16 mouse cellular contexts compared by ENCODE assay signal in genomic region chr1:164287406-164287805, GRCm38 (mm10). TPM values are rescaled to one million over a fixed set of nuclear protein-coding genes. Genes with fewer than 3 reads are reported as not detected.
DNase-seq lines count a peak whose midpoint lies in the region; ATAC-seq lines count a peak whose summit lies in the region.
"Had no signal": no experiment of that assay in that cellular context is flagged by ENCODE, and none has a peak within 500 bp of the region (broad histone marks: within the 10 kb centered on the region; RNA-seq: fewer than 3 reads in every experiment).

No protein-coding gene starts in this region.

- no peak overlapping the region for H3K4me2 ChIP-seq in embryonic facial prominence, embryonic 14.5 days (ENCODE audit: low read depth, low read length)
- no peak overlapping the region for H3K4me2 ChIP-seq in kidney, embryonic 16.5 days (replicated peaks; ENCODE audit: low read depth, low read length)
- H3K4me2 ChIP-seq: lung, embryonic 15.5 days; midbrain, embryonic 11.5 days had no signal

- H3K4me3 ChIP-seq in embryonic facial prominence, embryonic 14.5 days (ENCODE audit: low read depth, low read length): no peak overlapping the region
- H3K4me3 ChIP-seq in embryonic facial prominence, embryonic 10.5 days: no peak overlapping the region
- H3K4me3 ChIP-seq in kidney, embryonic 16.5 days (ENCODE audit: low read length): no peak overlapping the region
- H3K4me3 ChIP-seq: left cerebral cortex, adult 2 months; lung, embryonic 15.5 days had no signal

- H3K9ac ChIP-seq in embryonic facial prominence, embryonic 14.5 days (ENCODE audit: low read depth, low read length): no peak overlapping the region
- H3K9ac ChIP-seq in kidney, embryonic 16.5 days (replicated peaks; ENCODE audit: low read length): peak overlapping the region; percentile 11; the same call in 1 of the 2 replicates
- H3K9ac ChIP-seq: lung, embryonic 15.5 days had no signal

- 52% methylated on average over 15 of the region's 15 CpGs for WGBS in embryonic facial prominence, embryonic 14.5 days
- 58% methylated on average over 15 of the region's 15 CpGs for WGBS in embryonic facial prominence, embryonic 10.5 days
- WGBS in kidney, embryonic 16.5 days: 28% methylated on average over 15 of the region's 15 CpGs

- H3K9me3 ChIP-seq in embryonic facial prominence, embryonic 14.5 days (ENCODE audit: control insufficient read depth, low read length): no peaks in the 10 kb centered on the region
- no peaks in the 10 kb centered on the region for H3K9me3 ChIP-seq in embryonic facial prominence, embryonic 10.5 days
- H3K9me3 ChIP-seq in kidney, embryonic 16.5 days (ENCODE audit: low read length): no peaks in the 10 kb centered on the region
- H3K9me3 ChIP-seq: lung, embryonic 15.5 days had no signal

- no peak for ATAC-seq in embryonic facial prominence, embryonic 14.5 days (ENCODE audit: low read depth)
- ATAC-seq in kidney, embryonic 16.5 days (ENCODE audit: low FRiP score, low TSS enrichment): peak; percentile 71; the same call in 1 of the 2 replicates
- ATAC-seq: intestine, postnatal 0 days had no signal

- DNase-seq in embryonic facial prominence, embryonic 14.5 days (ENCODE audit: low spot score): peak; percentile 8
- DNase-seq in embryonic facial prominence, embryonic 10.5 days (ENCODE audit: low spot score): no peak
- no peak for DNase-seq in kidney, adult 18-20 months
- DNase-seq in cerebellum, adult 8-10 months: peak; percentile 60
- peak; percentile 43 to 58 for DNase-seq in kidney, postnatal 4 days
- DNase-seq in urinary bladder, postnatal 14 days (ENCODE audit: low spot score): no peak
- no peak for DNase-seq in left cerebral cortex, adult 11 months (ENCODE audit: low spot score)
- DNase-seq: adrenal gland, postnatal 14 days; heart, postnatal 14 days; spleen, adult 18-20 months had no signal

- no peaks in the 10 kb centered on the region for H3K4me1 ChIP-seq in embryonic facial prominence, embryonic 14.5 days (ENCODE audit: control insufficient read depth, insufficient read depth, low read length)
- H3K4me1 ChIP-seq in embryonic facial prominence, embryonic 10.5 days: no peaks in the 10 kb centered on the region
- peaks cover 7% of the 10 kb centered on the region; the same call in 1 of the 2 replicates for H3K4me1 ChIP-seq in kidney, embryonic 16.5 days (ENCODE audit: insufficient read depth, low read length)
- H3K4me1 ChIP-seq: lung, embryonic 15.5 days had no signal

- peaks cover 19% of the 10 kb centered on the region for H3K36me3 ChIP-seq in embryonic facial prominence, embryonic 14.5 days (ENCODE audit: control insufficient read depth, insufficient read depth, low read length)
- peaks cover 23% of the 10 kb centered on the region for H3K36me3 ChIP-seq in embryonic facial prominence, embryonic 10.5 days (replicated peaks)
- H3K36me3 ChIP-seq in kidney, embryonic 16.5 days (ENCODE audit: insufficient read depth, low read length): peaks cover 16% of the 10 kb centered on the region

- H3K27me3 ChIP-seq in embryonic facial prominence, embryonic 14.5 days (replicated peaks; ENCODE audit: control insufficient read depth, insufficient read depth, low read length): no peaks in the 10 kb centered on the region
- no peaks in the 10 kb centered on the region for H3K27me3 ChIP-seq in embryonic facial prominence, embryonic 10.5 days (replicated peaks; ENCODE audit: low read depth, poor library complexity, severe bottlenecking)
- no peaks in the 10 kb centered on the region for H3K27me3 ChIP-seq in kidney, embryonic 16.5 days (ENCODE audit: insufficient read depth, low read length)
- H3K27me3 ChIP-seq: lung, embryonic 15.5 days had no signal

- no peak overlapping the region for H3K27ac ChIP-seq in embryonic facial prominence, embryonic 14.5 days (replicated peaks; ENCODE audit: low read depth, low read length)
- H3K27ac ChIP-seq in embryonic facial prominence, embryonic 10.5 days (replicated peaks): no peak overlapping the region
- H3K27ac ChIP-seq in kidney, embryonic 16.5 days (ENCODE audit: low read length): no peak overlapping the region
- H3K27ac ChIP-seq: left cerebral cortex, adult 2 months; lung, embryonic 15.5 days; stomach, postnatal 0 days had no signal

RNA-seq across cellular contexts. Expression of gene Ccdc181, which starts 12.0 kb away (rescaled TPM):
- polyA plus RNA-seq in embryonic facial prominence, embryonic 14.5 days (2014; fragmentation: Nextera tagmentation; extraction: Ambion mirVana): 7.4 and 9.8 TPM in 2 replicates
- polyA plus RNA-seq in embryonic facial prominence, embryonic 10.5 days (2016; fragmentation: Nextera tagmentation; extraction: Ambion mirVana): 8.3 and 8.5 TPM in 2 replicates
- polyA plus RNA-seq in kidney, embryonic 16.5 days (2015; fragmentation: Nextera tagmentation; extraction: Ambion mirVana): 13.9 and 14.3 TPM in 2 replicates

RNA-seq across cellular contexts. Expression of gene Nme7, which starts 16.5 kb away (rescaled TPM):
- 27.3 and 30.9 TPM in 2 replicates for polyA plus RNA-seq in embryonic facial prominence, embryonic 14.5 days (2014; fragmentation: Nextera tagmentation; extraction: Ambion mirVana)
- polyA plus RNA-seq in embryonic facial prominence, embryonic 10.5 days (2016; fragmentation: Nextera tagmentation; extraction: Ambion mirVana): 40.6 and 46.1 TPM in 2 replicates
- polyA plus RNA-seq in kidney, embryonic 16.5 days (2015; fragmentation: Nextera tagmentation; extraction: Ambion mirVana): 56.6 and 64.3 TPM in 2 replicates

RNA-seq across cellular contexts. Expression of gene Blzf1, which starts 19.9 kb away (rescaled TPM):
- 28.6 and 29.6 TPM in 2 replicates for polyA plus RNA-seq in embryonic facial prominence, embryonic 14.5 days (2014; fragmentation: Nextera tagmentation; extraction: Ambion mirVana)
- 25.1 and 26.6 TPM in 2 replicates for polyA plus RNA-seq in embryonic facial prominence, embryonic 10.5 days (2016; fragmentation: Nextera tagmentation; extraction: Ambion mirVana)
- 31.0 and 31.8 TPM in 2 replicates for polyA plus RNA-seq in kidney, embryonic 16.5 days (2015; fragmentation: Nextera tagmentation; extraction: Ambion mirVana)

RNA-seq across cellular contexts. Expression of gene Slc19a2, which starts 38.6 kb away (rescaled TPM):
- polyA plus RNA-seq in embryonic facial prominence, embryonic 14.5 days (2014; fragmentation: Nextera tagmentation; extraction: Ambion mirVana): 8.2 and 11.0 TPM in 2 replicates
- polyA plus RNA-seq in embryonic facial prominence, embryonic 10.5 days (2016; fragmentation: Nextera tagmentation; extraction: Ambion mirVana): 10.8 and 11.5 TPM in 2 replicates
- polyA plus RNA-seq in kidney, embryonic 16.5 days (2015; fragmentation: Nextera tagmentation; extraction: Ambion mirVana): 11.3 and 12.1 TPM in 2 replicates

Comparison
In these comparisons a context has a peak if more than half of its experiments do, and no peak if none do; other contexts are left out.
1. DNase-seq: peak in embryonic facial prominence, embryonic 14.5 days (single experiment), cerebellum, adult 8-10 months (single experiment) and kidney, postnatal 4 days (2 of 2); none in embryonic facial prominence, embryonic 10.5 days (single experiment), kidney, adult 18-20 months (single experiment), urinary bladder, postnatal 14 days (single experiment) and left cerebral cortex, adult 11 months (single experiment).